Mouse (Mus musculus) erythroblast, embryonic 14.5 days (primary cell): Measurements from ENCODE around the gene Otulinl. TPM values are rescaled to one million over a fixed set of nuclear protein-coding genes. Genes with fewer than 3 reads are reported as not detected.
A peak's percentile ranks its signal among the peaks of the same experiment; 100 is the strongest.

Experiments used
- H3K27me3 ChIP-seq: 2 replicates; pipeline ENCODE4 v1.6.1; 2012; ENCODE audit warnings: inconsistent platforms; ENCODE audit not compliant: control insufficient read depth
- H3K36me3 ChIP-seq: 2 replicates; pipeline ENCODE4 v1.6.1; 2012; ENCODE audit warnings: mild to moderate bottlenecking, inconsistent platforms; ENCODE audit not compliant: control insufficient read depth
- H3K4me1 ChIP-seq: 2 replicates; pipeline ENCODE4 v1.6.1; 2012; ENCODE audit warnings: inconsistent platforms; ENCODE audit not compliant: control insufficient read depth
- H3K4me3 ChIP-seq: replicated peaks from 2 replicates; pipeline ENCODE3; 2012; ENCODE audit warnings: moderate library complexity, mild to moderate bottlenecking, inconsistent platforms
- H3K9me3 ChIP-seq: 2 replicates; pipeline ENCODE4 v1.6.1; 2012; ENCODE audit warnings: low read length, inconsistent platforms, mixed read lengths; ENCODE audit not compliant: control insufficient read depth
- GATA1 ChIP-seq: IDR thresholded peaks from 2 replicates; pipeline ENCODE4 v1.6.1; 2012; ENCODE audit warnings: low read length, inconsistent platforms, mixed read lengths
- TAL1 ChIP-seq: IDR thresholded peaks from 3 replicates; pipeline ENCODE4 v1.6.1; 2012; ENCODE audit warnings: low read length, inconsistent platforms, mixed read lengths
- polyA plus RNA-seq: library from polyadenylated mRNA; stranded (reverse); fragments of >175 nt; gene quantifications from 2 replicates; pipeline ENCODE4 v1.2.3, GENCODE M21; 2012

Gene Otulinl
- polyA plus RNA-seq, 1 experiment = 0.07 TPM

DNA sequence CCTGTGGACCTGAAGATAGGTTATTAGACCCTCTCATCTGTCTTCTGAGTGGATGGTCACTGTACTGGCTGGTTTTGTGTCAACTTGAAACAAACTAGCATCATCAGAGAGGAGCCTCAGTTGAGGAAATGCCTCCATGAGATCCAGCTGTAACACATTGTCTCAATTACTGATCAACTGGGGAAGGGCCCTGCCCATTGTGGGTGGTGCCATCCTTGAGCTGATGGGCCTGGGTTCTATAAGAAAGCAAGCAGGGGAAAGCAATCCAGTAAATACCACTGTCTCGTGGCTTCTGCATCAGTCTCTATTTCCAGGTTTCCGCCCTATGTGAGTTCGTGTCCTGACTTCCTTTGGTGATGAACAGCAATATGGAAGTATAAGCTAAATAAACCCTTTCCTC is 36.1 kb downstream of the Otulinl start:
- no peaks in the 10 kb centered on the region for H3K27me3 ChIP-seq
- H3K4me3 ChIP-seq = no peak overlapping the region
- H3K4me1 ChIP-seq = no peaks in the 10 kb centered on the region
- no peaks in the 10 kb centered on the region for H3K9me3 ChIP-seq
- no peaks in the 10 kb centered on the region for H3K36me3 ChIP-seq
- no peak for TF ChIP-seq TAL1
- TF ChIP-seq GATA1 = no peak

DNA sequence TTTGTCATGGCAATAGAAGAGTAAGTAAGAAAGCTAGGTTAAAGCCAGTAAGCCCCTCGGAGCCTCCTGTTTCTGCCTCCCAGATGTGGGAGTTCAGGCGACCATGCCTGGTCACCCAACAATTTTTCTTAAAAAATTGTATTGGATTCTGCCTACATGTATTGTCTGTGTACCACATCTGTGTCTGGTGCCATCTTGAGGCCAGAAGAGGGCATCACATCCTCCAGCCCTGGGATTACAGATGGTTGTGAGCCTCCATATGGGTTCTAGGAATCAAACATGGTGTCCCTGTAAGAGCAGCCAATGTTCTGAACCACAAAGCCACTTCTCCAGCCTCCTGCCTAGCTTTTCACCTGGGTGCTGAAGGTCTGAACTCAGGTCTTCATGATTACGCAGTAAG is 38.5 kb downstream of the Otulinl start:
- H3K9me3 ChIP-seq = no peaks in the 10 kb centered on the region
- TF ChIP-seq GATA1 (no peak), TAL1 (no peak)
- no peaks in the 10 kb centered on the region for H3K4me1 ChIP-seq
- H3K36me3 ChIP-seq = no peaks in the 10 kb centered on the region
- no peak overlapping the region for H3K4me3 ChIP-seq
- H3K27me3 ChIP-seq = no peaks in the 10 kb centered on the region

DNA sequence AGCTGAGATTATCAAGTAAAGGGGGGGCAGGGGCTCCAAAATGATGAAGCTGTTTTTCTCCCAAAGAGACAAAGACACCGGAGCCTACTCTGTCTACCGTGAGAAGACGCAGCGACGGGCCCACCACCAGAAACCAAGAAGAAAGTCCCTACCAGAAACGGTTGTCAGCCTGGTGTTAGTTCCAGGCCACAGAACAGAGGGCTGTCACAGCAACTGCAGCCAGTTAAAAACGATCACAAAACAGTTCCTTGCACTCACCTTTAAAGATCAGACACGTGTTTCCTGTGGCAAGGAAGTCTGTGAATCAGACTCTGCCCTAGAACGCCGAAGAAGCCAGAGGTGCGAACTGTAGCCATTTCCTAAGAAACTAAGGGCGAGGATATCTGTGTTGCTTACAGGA is 40.2 kb downstream of the Otulinl start:
- Histone ChIP-seq H3K36me3 (no peaks in the 10 kb centered on the region), H3K27me3 (no peaks in the 10 kb centered on the region), H3K4me3 (no peak overlapping the region), H3K9me3 (no peaks in the 10 kb centered on the region), H3K4me1 (no peaks in the 10 kb centered on the region)
- no peak for TF ChIP-seq TAL1
- no peak for TF ChIP-seq GATA1

DNA sequence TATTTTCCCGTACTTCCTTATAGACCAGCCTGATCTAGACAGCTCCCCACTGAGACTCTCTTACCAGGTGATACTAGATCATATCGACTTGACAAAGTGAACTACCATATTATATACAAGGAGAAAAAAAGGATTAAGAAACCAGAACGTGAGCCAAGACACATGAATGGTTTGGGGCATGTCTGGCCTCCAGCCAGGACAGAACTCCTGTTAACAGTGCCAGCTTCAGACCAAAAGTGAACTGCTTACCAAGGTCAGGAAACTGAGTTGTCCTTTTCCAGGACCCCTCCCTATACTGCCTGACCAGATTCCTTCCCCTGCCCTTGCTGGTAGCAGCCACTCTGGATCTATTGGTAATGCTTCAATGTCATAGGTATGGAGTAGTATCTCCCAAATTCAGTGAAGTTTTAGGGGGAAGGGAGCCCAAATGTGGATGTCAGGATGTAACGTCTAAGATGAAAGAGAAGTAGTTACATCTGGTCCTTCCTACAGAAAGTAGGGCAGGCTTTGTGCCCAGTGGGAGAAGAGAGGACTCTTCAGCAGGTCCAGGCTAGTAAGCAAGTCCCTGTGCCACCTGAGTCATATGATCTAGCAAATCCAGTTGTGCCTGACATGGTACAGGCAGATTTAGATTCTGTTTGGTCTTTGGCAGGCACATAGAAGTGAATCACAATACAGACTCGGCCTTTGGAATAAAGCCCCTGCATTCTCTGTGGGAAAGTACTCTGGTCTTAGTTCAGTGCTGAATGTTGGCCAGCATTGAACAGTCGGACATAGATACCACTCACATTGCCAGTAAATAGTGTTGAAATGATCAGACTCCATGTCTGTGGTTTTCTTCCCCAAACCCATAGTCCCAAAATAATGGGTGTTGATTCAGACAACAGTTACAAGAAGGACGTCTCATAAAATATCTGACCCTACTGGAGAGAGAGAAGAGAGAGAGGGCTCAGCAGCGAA is 47.2 kb downstream of the Otulinl start:
- H3K9me3 ChIP-seq = no peaks in the 10 kb centered on the region
- H3K4me1 ChIP-seq = peaks cover 18% of the 10 kb centered on the region
- no peak for TF ChIP-seq GATA1
- no peak for TF ChIP-seq TAL1
- H3K4me3 ChIP-seq = no peak overlapping the region
- no peaks in the 10 kb centered on the region for H3K27me3 ChIP-seq
- H3K36me3 ChIP-seq = no peaks in the 10 kb centered on the region

DNA sequence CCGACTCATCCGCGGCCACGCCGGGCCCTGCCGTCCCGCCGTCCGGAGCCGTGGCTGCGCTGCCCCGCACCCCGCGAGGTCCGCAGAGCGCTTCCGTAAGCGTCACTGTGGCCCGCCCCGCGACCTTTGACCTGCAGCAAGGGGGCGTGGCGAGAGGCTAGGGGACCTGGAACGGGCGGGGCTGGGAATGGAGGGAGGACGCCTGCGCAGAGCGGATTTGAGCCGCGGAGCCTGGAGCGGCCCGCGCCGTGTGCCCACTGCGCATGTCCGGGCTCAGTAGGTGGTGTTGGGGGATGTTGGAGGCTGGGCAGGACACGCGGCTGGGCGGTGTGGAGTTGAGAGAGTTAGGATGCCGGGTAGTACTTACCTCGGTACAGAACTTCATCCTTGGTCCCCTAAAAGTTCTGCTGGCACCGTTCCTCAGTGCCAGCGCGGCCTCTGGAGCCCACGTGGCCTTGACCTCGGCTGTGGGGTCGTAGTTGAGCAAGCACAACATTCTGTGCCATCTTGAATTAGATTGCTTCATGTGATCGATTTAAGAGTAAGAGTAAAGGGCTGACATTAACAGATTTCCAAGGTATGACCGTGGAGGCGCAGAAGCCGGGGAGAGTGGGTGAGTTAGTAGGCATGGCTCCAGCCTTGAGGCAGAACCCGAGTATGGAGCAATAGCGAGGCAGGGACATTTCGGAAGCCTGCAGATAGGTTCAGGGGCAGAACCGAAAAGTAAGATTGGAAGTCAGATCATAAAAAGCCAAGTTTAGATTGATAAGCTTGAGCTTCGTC is 50.6 kb downstream of the Otulinl start, which contains the start of gene Otulin:
Otulin (minus strand) TSS at position 93 of the 783 bp plus-strand sequence.
- H3K4me3 ChIP-seq = peak within 1 kb of the TSS; percentile 94
- TF ChIP-seq TAL1 (no peak), GATA1 (no peak)
- peaks cover 42% of the 10 kb centered on the region for H3K4me1 ChIP-seq
- H3K9me3 ChIP-seq = no peaks in the 10 kb centered on the region
- H3K36me3 ChIP-seq = peaks cover 22% of the 10 kb centered on the region
- H3K27me3 ChIP-seq = no peaks in the 10 kb centered on the region

DNA sequence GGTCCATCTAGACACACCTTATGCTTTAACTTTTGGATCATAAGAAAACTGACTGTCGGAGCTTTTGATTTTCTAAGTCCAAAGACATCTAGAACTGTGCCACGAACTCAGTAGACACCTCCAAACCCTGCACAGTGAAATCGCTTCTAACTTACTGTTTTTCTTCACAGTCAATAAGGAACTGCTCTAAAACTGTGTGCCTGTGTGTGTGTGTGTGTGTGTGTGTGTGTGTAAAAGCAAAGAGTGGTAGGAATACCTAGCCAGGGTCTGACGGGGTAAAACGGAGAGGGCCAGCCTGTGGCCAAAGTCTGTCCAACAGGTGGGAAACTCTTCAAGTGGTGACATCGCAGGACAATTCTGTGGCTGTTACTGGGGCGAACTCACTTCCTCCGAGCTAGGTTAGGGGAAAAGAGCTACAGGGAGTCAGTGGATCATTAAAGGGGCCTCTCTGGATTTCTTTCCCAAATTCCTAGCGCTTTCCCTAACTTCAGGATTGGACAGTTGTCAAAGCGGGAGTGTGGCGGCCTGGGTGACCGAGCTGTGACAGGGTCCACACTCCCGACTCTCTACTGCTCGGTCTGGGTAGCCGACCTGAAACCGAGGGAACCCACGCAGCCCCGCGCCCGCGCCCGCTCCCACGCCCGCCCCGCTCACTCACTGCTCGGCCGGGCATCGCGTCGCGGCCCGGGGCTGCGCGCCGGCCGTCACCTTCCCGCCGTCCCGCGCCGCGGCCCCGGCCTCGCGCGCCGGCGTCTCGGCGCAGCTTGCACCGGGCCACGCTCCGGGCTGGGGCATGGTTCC is 51.4 kb downstream of the Otulinl start:
- peaks cover 30% of the 10 kb centered on the region for H3K36me3 ChIP-seq
- no peak for TF ChIP-seq GATA1
- H3K4me3 ChIP-seq = peak overlapping the region; percentile 94
- H3K9me3 ChIP-seq = no peaks in the 10 kb centered on the region
- no peaks in the 10 kb centered on the region for H3K27me3 ChIP-seq
- peaks cover 47% of the 10 kb centered on the region for H3K4me1 ChIP-seq

DNA sequence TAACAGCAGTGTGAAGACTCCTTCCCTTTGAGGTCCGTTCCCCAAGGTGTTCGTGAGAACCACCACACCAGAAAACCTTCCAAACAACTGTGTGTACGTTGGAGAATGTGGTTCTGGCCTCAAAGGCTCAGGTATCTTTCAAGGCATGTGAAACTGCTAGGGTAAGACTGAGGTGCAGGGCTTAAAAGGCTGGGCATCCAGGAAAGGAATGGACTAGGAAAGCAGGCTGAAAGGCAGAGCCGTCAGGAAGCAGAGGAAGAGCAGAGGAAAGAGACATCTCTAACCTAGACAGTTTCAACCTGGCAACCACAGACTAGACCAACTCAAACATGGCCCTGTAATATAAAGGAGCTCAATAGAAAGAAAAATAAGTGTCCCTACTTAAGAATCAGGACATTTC is 52.3 kb downstream of the Otulinl start:
- TF ChIP-seq TAL1 = no peak
- TF ChIP-seq GATA1 = no peak
- no peaks in the 10 kb centered on the region for H3K9me3 ChIP-seq
- H3K27me3 ChIP-seq = no peaks in the 10 kb centered on the region
- peaks cover 39% of the 10 kb centered on the region for H3K36me3 ChIP-seq
- peaks cover 48% of the 10 kb centered on the region for H3K4me1 ChIP-seq
- H3K4me3 ChIP-seq = peak overlapping the region; percentile 94

DNA sequence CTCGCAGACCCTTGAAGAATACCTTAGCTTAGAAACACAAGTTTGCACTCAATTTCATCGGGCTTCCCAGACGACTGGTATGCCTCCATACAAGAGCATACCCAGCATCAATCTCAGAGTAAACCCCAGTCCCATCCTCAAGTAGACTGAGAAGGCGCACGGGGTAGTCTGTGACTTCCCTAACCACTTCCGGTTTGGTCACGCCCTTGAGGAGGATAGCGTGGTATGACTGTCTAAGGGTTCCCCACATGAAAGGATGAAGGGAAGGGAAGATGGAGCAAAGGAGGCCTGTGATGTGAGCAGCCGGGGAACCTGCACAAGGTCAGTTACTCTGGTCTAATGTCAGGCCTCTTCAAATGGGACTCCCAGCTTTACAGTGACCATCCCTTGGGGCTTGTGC is 53.6 kb downstream of the Otulinl start:
- peaks cover 48% of the 10 kb centered on the region for H3K4me1 ChIP-seq
- H3K4me3 ChIP-seq = no peak overlapping the region
- no peaks in the 10 kb centered on the region for H3K9me3 ChIP-seq
- no peaks in the 10 kb centered on the region for H3K27me3 ChIP-seq
- no peak for TF ChIP-seq TAL1
- no peak for TF ChIP-seq GATA1
- H3K36me3 ChIP-seq = peaks cover 50% of the 10 kb centered on the region
